ENCODE assay signal across 8 mouse cellular contexts in genomic region chr7:130646762-130647139, GRCm38 (mm10).
A peak's percentile ranks its signal among the peaks of the same experiment; 100 is the strongest.
DNase-seq lines count a peak whose midpoint lies in the region; ATAC-seq lines count a peak whose summit lies in the region.

No protein-coding gene starts in this region.

- peaks cover 16% of the 10 kb centered on the region; the same call in 1 of the 2 replicates for H3K27me3 ChIP-seq in forebrain, embryonic 10.5 days (ENCODE audit: poor library complexity, severe bottlenecking)
- no peaks in the 10 kb centered on the region for H3K27me3 ChIP-seq in limb, embryonic 11.5 days (ENCODE audit: control insufficient read depth, insufficient read depth, low read length)
- 0 out of 2 replicates have a peak, but pooled peaks cover 5% of the 10 kb centered on the region for H3K27me3 ChIP-seq in midbrain, embryonic 12.5 days
- H3K27me3 ChIP-seq in stomach, embryonic 14.5 days (ENCODE audit: control insufficient read depth, insufficient read depth, low read length) = no peaks in the 10 kb centered on the region

- H3K27ac ChIP-seq in forebrain, embryonic 10.5 days = peak overlapping the region; percentile 96
- peak overlapping the region; percentile 87; the same call in 1 of the 2 replicates for H3K27ac ChIP-seq in limb, embryonic 11.5 days (replicated peaks; ENCODE audit: low read depth, low read length)
- peak overlapping the region; percentile 83 for H3K27ac ChIP-seq in midbrain, embryonic 12.5 days (replicated peaks)
- peak overlapping the region; percentile 97 for H3K27ac ChIP-seq in stomach, embryonic 14.5 days (ENCODE audit: low read length)

- peaks cover 63% of the 10 kb centered on the region for H3K4me1 ChIP-seq in forebrain, embryonic 10.5 days
- peaks cover 13% of the 10 kb centered on the region for H3K4me1 ChIP-seq in limb, embryonic 11.5 days (ENCODE audit: control insufficient read depth, insufficient read depth, low read length)
- peaks cover 30% of the 10 kb centered on the region for H3K4me1 ChIP-seq in midbrain, embryonic 12.5 days
- peaks cover 16% of the 10 kb centered on the region; the same call in 1 of the 2 replicates for H3K4me1 ChIP-seq in stomach, embryonic 14.5 days (ENCODE audit: control insufficient read depth, insufficient read depth, low read length)

- DNase-seq in 416B (ENCODE audit: low read depth) (peak; percentile 77), adipocyte (ENCODE audit: low spot score) (peak; percentile 85)
- peak; percentile 77 for DNase-seq in forebrain, embryonic 10.5 days (ENCODE audit: extremely low spot score, low spot score)
- peak; percentile 81 for DNase-seq in heart, postnatal 25 days (ENCODE audit: low spot score)
- DNase-seq in limb, embryonic 11.5 days (ENCODE audit: low spot score) = peak; percentile 81
- no peak for DNase-seq in right cerebral cortex, adult 2 months (ENCODE audit: low spot score in 2 of 2)

- intact Hi-C loops in heart, postnatal 25 days (cut with DNase I) = no loop called here

- H3K36me3 ChIP-seq in forebrain, embryonic 10.5 days (replicated peaks) = no peaks in the 10 kb centered on the region
- H3K36me3 ChIP-seq in limb, embryonic 11.5 days (ENCODE audit: control insufficient read depth, insufficient read depth, low read length) = no peaks in the 10 kb centered on the region
- no peaks in the 10 kb centered on the region for H3K36me3 ChIP-seq in midbrain, embryonic 12.5 days
- H3K36me3 ChIP-seq in stomach, embryonic 14.5 days (ENCODE audit: control insufficient read depth, insufficient read depth, low read length) = no peaks in the 10 kb centered on the region

- peak overlapping the region; percentile 93 for H3K9ac ChIP-seq in limb, embryonic 11.5 days (ENCODE audit: low read length)
- H3K9ac ChIP-seq in midbrain, embryonic 12.5 days (replicated peaks) = peak overlapping the region; percentile 66
- peak overlapping the region; percentile 77 for H3K9ac ChIP-seq in stomach, embryonic 14.5 days (replicated peaks; ENCODE audit: low read depth, low read length)

- H3K4me2 ChIP-seq in limb, embryonic 11.5 days (ENCODE audit: low read depth, severe bottlenecking) = peak overlapping the region; percentile 86
- H3K4me2 ChIP-seq in midbrain, embryonic 12.5 days (replicated peaks) = peak overlapping the region; percentile 72
- peak overlapping the region; percentile 93 for H3K4me2 ChIP-seq in stomach, embryonic 14.5 days (replicated peaks; ENCODE audit: low read depth, low read length)

- H3K9me3 ChIP-seq in forebrain, embryonic 10.5 days = no peaks in the 10 kb centered on the region; the same call in 1 of the 2 replicates
- no peaks in the 10 kb centered on the region for H3K9me3 ChIP-seq in limb, embryonic 11.5 days (ENCODE audit: control insufficient read depth, low read length)
- no peaks in the 10 kb centered on the region for H3K9me3 ChIP-seq in midbrain, embryonic 12.5 days
- no peaks in the 10 kb centered on the region for H3K9me3 ChIP-seq in stomach, embryonic 14.5 days (ENCODE audit: control insufficient read depth, low read depth, low read length)

- WGBS in forebrain, embryonic 10.5 days = under 1% methylated on average over 18 of the region's 18 CpGs
- WGBS in limb, embryonic 11.5 days = under 1% methylated on average over 18 of the region's 18 CpGs
- WGBS in midbrain, embryonic 12.5 days = under 1% methylated on average over 18 of the region's 18 CpGs
- under 1% methylated on average over 18 of the region's 18 CpGs for WGBS in stomach, embryonic 14.5 days

- peak overlapping the region; percentile 73 for H3K4me3 ChIP-seq in forebrain, embryonic 10.5 days
- peak overlapping the region; percentile 67 for H3K4me3 ChIP-seq in limb, embryonic 11.5 days (ENCODE audit: low read depth, low read length)
- peak overlapping the region; percentile 58 for H3K4me3 ChIP-seq in midbrain, embryonic 12.5 days
- peak overlapping the region; percentile 70 for H3K4me3 ChIP-seq in stomach, embryonic 14.5 days (ENCODE audit: low read depth, low read length)

- ATAC-seq in limb, embryonic 11.5 days (ENCODE audit: insufficient number of reproducible peaks, low FRiP score, low TSS enrichment, low read depth) = peak; percentile 63; the same call in 1 of the 2 replicates
- ATAC-seq in midbrain, embryonic 12.5 days (ENCODE audit: low FRiP score, low read depth) = peak; percentile 68
- ATAC-seq in stomach, embryonic 14.5 days (ENCODE audit: insufficient number of reproducible peaks, insufficient read depth, low FRiP score, low read depth) = peak; percentile 77

Comparison
In these comparisons a context has a peak if more than half of its experiments do, and no peak if none do; other contexts are left out.
1. DNase-seq: peak in 416B (single experiment), adipocyte (single experiment), forebrain, embryonic 10.5 days (single experiment), heart, postnatal 25 days (single experiment) and limb, embryonic 11.5 days (single experiment); none in right cerebral cortex, adult 2 months (0 of 2).
2. Peak in every context shown above with its lines, with median percentiles within 50 percentile points of each other: H3K27ac ChIP-seq, H3K4me3 ChIP-seq, ATAC-seq, H3K4me2 ChIP-seq and H3K9ac ChIP-seq.